Mouse (Mus musculus) heart, adult 18-20 months (tissue): ENCODE measurements around the gene BC055324. TPM values are rescaled to one million over a fixed set of nuclear protein-coding genes. Genes with fewer than 3 reads are reported as not detected.
"Not testable (repeated sequence)": the region's sequence is repeated elsewhere in the genome, so short reads cannot be mapped to it uniquely, and the experiment has no call there.

ENCODE experiments used
- DNase-seq, 2 experiments: peaks; one replicate each; pipeline ENCODE4 v3.0.0; 2021 to 2022; ENCODE audit warnings: mixed read lengths in 1 of 2
- long read RNA-seq, 2 experiments: library from polyadenylated mRNA; stranded (forward); transcript quantifications; one replicate each; pipeline ENCODE4 v2.0.0; 2021
- total RNA-seq, 2 experiments: library from RNA; stranded (reverse); gene quantifications; 2 replicates each; pipeline ENCODE4 v1.2.3; 2021

BC055324 gene
- total RNA-seq = 1 to 10 TPM in 1 of 2 experiments, under 1 TPM in 1; 0.72 to 2.0 TPM
- long read RNA-seq, experiment 1, partial matches to known transcripts = 0 of 1 reads
- long read RNA-seq, experiment 1, other reads (novel, unspliced or antisense) = 0 of 1 reads
- long read RNA-seq, experiment 2, partial matches to known transcripts = 0 of 1 reads
- long read RNA-seq, experiment 2, other reads (novel, unspliced or antisense) = 0 of 1 reads

DNA sequence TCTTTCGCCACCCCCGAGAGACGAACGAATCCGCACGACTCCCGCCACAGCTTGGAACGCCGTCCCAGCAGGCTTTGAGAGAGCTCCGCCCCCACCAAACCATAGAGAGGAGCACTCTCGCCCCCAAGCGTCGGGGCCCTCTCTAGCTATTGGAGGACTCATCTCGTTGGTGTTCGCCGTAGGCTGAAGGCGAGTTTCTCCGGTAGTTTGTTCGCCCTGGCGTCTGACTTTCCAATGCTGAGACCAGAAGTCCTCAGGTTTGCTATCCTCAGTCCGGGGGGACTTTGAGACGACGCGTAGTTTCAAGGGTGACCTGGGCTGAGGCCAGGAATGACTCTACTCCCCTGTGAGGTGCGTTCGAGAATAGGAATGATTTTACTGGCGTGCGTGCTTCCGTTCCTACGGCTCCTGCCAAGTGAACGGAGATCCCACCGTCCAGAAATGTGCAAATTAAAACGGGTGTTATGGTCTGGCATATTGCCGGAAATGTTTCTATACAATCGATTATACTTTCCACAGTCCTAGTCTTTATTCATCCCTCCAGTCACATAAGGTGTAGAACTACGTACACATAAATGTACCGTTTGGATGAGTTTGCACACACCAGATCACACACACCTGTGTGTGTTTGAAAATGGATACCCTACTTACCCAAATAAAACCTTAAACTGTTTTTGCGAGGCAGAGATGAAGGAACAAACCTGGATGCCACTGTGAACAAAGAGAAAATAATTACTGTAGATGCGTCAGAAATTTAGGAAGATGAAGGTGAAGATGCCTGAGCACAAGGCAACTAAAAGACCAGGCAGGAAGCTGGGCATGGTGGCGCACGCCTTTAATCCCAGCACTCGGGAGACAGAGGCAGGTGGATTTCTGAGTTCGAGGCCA is at the start of gene BC055324, which contains the start of gene Mettl18:
Gene BC055324 (minus strand): TSS at position 76 of the 888 bp plus-strand sequence.
Gene Mettl18 (plus strand): TSS at position 169 of the 888 bp plus-strand sequence.
- DNase-seq = peak; percentile 92 to 95

DNA sequence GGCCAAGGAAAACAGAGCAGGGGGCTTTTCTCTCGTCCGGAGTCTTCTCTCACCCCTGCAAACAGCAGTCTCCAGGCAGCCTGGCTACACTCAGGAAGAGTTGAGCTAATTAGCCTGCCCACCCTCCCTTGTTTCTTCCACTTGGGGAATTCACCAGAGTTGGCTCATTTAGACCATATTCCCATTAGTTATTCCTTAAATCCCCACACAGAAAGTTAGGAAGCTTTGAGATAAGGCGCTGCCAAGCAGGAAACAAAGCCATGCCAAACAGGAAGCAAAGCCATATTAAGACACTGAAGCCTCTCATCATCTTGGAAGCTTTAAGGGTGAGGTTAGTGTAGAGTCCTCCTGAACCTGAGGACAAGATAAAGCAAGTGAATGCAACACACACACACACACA is 49.0 kb upstream of the BC055324 start:
- DNase-seq = peak; percentile 51 to 60

- no peak for DNase-seq
These were observed 46.0 kb upstream of the BC055324 start for GRCm38 (mm10) chr1:164040385-164041135.

DNA sequence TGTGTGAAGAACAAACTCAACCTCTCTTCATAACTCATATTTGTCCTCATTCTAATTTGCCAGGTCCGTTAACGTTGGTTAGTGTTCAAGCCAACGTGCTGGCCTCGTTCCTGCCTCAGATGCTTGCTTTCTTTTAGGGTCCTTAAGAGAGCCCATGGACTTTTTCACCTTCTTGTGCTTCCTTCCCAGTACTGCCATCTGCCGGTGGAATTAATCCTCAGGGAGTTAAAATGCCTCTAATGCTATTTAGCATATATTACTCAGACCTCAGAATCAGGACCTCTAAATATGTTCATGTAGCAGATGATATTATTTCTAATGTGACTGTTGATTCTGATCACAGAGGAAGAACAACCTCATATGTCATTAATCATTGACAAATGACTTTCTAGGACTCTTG is 32.8 kb upstream of the BC055324 start:
- peak in 1 of 2 experiments; percentile 29 for DNase-seq

- DNase-seq = no peak
These were observed 31.1 kb upstream of the BC055324 start for GRCm38 (mm10) chr1:164025685-164026084.

DNA sequence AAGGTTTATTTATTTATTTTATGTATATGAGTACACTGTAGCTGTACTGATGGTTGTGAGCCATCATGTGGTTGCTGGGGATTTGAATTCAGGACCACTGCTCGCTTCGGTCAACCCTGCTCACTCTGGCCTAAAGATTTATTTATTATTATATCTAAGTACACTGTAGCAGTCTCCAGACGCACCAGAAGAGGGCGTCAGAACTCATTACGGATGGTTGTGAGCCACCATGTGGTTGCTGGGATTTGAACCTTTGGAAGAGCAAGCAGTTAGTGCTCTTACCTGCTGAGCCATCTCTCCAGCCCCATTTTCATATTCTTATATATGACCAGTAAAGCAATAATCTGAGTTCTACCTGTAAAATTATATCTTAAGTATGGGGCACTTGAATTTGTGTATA is 27.5 kb upstream of the BC055324 start:
- not testable (repeated sequence) for DNase-seq

DNA sequence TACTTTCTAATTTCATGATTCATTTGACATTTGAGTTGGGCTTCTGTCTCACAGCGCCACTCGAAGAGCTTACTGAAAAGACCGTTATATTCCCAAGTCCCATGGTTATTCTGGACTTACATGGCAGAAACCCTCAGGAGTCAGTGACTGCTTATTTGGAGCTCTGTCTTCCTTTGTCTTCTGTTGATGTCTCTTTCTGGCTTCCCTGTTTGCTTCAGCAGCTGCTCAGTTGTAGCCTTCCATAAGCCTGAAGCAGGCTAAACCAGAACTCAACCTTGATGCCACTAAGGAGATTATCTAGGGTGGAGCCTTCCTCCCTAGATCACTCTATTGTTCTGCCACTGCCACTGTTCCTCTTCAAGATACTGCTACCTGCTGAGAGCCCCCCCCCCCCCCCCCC is 26.1 kb upstream of the BC055324 start:
- not testable (repeated sequence) for DNase-seq

- no peak for DNase-seq
These were observed 25.2 kb upstream of the BC055324 start for GRCm38 (mm10) chr1:164019789-164020188.

GRCm38 (mm10) chr1:164018221-164018896 is 23.8 kb upstream of the BC055324 start:
- no peak for DNase-seq

DNA sequence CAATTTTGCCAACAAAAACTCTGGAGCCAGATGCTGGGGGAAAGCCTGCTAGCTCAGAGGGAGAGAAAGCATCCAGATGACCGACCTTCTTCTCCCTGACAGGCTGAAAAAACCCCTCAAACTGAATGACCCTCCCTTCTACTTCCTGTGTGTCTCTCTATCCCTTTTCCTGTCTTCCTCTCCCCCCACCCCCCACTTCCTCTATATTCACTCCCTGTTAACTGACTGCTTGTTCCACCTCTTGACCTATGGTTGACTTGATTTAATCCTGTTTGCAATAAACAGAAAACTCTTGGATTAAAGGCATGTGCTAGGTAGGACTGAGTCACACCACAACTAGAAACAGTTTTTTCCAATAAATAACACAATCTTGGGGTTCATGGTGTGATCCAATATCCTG is 20.0 kb upstream of the BC055324 start:
- no peak for DNase-seq

DNA sequence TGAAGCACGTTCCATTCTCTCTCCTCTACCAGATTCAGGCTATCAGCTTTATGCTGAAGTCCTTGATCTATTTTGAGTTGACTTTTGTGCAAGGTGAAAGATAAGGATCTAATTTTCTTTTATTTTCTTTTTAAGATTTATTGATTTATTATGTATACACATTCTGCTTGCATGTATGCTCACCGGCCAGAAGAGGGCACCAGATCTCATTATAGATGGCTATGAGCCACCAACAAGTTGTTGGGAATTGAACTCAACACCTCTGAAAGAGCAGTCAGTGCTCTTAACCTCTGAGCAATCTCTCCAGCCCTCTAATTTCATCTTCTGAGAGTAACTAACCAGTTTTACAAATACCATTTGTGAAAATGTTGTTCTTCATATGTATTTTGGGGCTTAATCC is 14.6 kb upstream of the BC055324 start:
- peak; percentile 4 to 51 for DNase-seq

- DNase-seq = no peak
These were observed 9.7 kb upstream of the BC055324 start for GRCm38 (mm10) chr1:164004311-164004710.

DNA sequence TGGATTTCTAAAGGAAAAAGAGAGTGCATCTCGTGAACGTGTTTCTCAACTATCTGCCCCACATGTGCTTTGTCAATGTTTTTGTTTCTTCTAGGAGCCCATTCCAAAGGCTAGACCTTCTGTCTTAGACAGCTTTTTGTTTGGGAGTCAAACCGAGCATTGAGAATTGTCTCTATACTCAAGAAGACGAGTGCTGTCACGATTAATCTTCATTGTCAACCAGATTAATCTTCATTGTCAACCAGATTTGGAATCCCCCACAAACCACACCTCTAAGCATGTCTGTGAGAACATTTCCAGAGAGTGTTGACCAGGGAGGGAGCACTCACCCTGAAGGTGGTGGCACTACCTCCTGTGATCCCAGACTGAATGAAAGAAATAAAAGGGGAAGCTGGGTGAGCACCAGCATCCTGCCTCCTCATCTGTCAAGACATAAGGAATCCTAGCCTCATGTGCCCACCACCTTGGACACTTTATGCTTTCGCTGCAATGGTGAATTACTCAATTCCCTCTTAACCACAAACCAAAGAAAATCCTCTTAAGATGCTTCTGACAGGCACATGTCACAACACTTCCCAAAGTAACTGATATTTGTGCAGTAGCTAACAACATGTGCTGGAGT is 7.3 kb upstream of the BC055324 start:
- no peak for DNase-seq

DNA sequence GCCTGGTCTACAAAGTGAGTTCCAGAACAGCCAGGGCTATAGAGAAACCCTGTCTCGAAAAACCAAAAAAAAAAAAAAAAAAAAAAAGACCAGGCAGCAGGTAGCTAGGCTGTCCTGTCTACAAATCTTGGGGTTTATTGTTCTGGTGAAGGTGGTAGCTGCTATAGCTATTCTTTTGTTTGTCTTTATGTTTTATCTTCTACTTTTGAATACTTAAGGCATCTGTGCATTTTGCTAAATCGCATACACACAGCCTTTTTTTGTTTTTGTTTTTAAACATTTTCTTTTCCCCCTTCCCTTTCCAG is 965 bp upstream of the BC055324 start:
- DNase-seq = no peak

- no peak for DNase-seq
These were observed 349 bp downstream of the BC055324 start for GRCm38 (mm10) chr1:163994173-163994720.

DNA sequence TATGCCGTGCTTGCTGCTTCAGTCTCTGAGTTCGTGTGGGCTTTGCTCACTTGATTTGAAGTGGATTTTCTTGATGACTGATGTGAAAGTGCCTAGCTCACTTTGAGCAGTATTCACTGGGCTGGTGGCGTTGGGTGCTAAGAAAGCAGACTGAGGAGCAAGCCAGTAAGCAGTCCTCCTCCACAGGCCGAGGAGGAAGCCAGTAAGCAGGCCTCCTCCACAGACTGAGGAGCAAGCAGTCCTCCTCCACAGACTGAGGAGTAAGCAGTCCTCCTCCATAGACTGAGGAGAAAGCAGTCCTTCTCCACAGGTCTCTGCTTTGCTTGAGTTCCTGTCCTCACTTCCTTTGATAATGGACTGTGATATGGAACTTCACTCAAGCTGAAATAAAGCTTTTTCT is 2.2 kb downstream of the BC055324 start:
- DNase-seq = no peak

- DNase-seq = no peak
These were observed 18.1 kb downstream of the BC055324 start for GRCm38 (mm10) chr1:163976515-163976914.

GRCm38 (mm10) chr1:163975088-163975487 is 19.5 kb downstream of the BC055324 start:
- DNase-seq = no peak

DNA sequence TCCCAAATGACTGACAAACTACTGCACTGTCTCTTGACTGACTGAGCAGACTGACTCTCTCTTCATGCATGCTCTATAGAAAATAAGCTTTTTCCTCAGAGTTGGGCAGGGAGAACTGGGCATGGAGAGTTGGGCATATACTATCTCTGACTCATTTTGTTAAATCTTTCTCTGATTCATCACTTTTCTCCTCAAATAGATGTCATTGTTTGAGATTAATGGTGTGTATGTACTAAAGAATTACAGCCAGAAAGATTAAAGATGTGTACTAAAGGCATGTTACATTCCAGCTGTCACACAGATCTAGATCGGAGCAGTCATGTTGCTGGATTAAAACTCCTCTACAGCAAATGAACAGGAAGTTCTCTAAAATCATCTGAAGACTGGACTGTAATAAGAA is 20.1 kb downstream of the BC055324 start:
- no peak for DNase-seq

DNA sequence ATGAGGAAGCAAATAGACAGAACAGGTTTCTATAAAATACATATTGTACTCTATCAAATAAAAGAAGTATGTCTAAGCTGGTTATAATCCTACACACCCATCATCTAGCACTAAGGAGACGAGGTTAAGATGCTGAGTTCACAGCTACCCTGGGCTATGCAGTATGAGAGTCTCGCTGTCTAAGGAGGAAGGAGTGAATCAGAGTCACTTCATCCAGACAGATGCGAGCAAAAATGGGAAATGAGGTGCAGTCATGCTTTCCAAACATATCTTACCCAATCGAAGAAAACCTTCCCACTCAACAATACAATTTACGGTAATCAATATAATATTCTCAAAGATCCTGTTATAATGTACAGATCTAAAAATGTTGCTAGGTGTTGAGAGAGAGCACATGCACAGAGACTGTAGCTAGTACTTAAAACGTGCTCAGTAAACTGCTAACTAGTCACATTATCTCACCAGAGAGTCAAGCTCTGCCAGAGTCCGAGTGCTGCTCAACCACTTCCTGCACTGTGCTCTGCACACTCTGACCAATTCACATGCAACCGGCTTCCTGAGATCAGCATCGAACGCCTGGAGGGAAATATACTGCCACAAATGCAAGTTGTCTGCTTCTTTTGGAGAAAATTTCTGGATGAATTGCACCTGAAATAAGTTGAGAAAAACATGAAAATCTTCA is 30.4 kb downstream of the BC055324 start:
- DNase-seq = no peak

DNA sequence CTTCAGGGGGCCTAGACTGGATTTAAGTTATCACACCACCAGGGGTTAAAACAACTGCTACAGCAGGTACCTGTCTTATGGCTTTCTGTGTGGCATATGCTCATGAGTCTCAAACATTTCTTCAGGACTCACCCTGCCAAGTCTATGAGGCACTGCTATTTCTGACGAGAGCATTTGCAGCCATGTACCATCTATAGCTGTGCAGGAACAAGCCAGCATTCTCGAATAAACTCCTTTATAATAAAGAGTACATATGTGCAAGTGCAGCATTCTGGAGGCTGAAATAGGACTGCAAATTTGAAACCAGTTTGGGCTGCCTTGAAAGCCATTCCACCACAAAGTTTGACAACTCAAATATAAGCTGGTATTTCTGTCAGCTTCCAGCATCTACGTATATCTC is 36.6 kb downstream of the BC055324 start:
- no peak for DNase-seq
